ENCODE assay signal across 30 mouse cellular contexts in the genomic region with DNA sequence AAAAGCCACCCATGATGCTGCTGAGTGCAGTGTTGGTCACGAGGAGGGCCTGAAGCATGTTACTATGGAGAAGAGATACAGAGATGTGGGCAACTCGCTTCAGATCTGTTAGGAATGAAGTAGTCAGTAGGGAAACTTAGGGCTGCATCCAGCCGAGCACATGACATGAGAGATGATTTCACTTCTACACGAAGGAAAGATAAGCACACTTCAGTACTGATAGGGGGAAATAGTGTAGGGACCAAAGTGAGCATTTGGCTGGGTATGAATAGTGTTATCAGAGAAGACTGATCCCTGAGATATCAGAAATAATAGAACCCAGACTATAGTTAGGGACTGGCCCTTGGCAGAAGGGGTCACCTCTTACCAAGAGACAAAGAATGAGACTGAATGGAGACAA.
"Had no signal": no experiment of that assay in that cellular context is flagged by ENCODE, and none has a peak within 500 bp of the region (broad histone marks: within the 10 kb centered on the region; RNA-seq: fewer than 3 reads in every experiment).

No protein-coding gene starts in this region.

- H3K9me3 ChIP-seq: heart, embryonic 12.5 days; heart, embryonic 13.5 days; heart, embryonic 15.5 days; hindbrain, embryonic 10.5 days; hindbrain, embryonic 12.5 days; hindbrain, embryonic 13.5 days; hindbrain, embryonic 15.5 days; intestine, embryonic 15.5 days; kidney, embryonic 15.5 days had no signal

- H3K4me1 ChIP-seq: hindbrain, embryonic 10.5 days had no signal

- DNase-seq: heart, postnatal 10 days; heart, postnatal 14 days; heart, postnatal 36 days; heart, postnatal 4 days; kidney, adult 11 months; kidney, adult 18-20 months; kidney, adult 2 months; kidney, adult 8-10 months; kidney, adult 9 months; kidney, postnatal 10 days; kidney, postnatal 14 days; kidney, postnatal 25 days; kidney, postnatal 36 days; kidney, postnatal 4 days; layer of hippocampus, adult 9-11 months; layer of hippocampus, postnatal 36 days had no signal

- H3K9ac ChIP-seq: heart, embryonic 12.5 days; heart, embryonic 13.5 days; heart, embryonic 15.5 days; hindbrain, embryonic 12.5 days; hindbrain, embryonic 13.5 days; hindbrain, embryonic 14.5 days; hindbrain, embryonic 15.5 days; intestine, embryonic 15.5 days; kidney, embryonic 15.5 days had no signal

- H3K4me3 ChIP-seq: heart, embryonic 12.5 days; heart, embryonic 13.5 days; heart, embryonic 15.5 days; hindbrain, embryonic 10.5 days; hindbrain, embryonic 12.5 days; hindbrain, embryonic 13.5 days; hindbrain, embryonic 15.5 days; intestine, embryonic 15.5 days; kidney, embryonic 15.5 days; layer of hippocampus, adult 2 months; left cerebral cortex, adult 2 months had no signal

- H3K27me3 ChIP-seq: heart, embryonic 12.5 days; heart, embryonic 13.5 days; heart, embryonic 15.5 days; hindbrain, embryonic 12.5 days; hindbrain, embryonic 13.5 days; hindbrain, embryonic 15.5 days; intestine, embryonic 15.5 days; kidney, embryonic 15.5 days had no signal

- H3K27ac ChIP-seq: heart, embryonic 13.5 days; heart, embryonic 15.5 days; hindbrain, embryonic 10.5 days; hindbrain, embryonic 12.5 days; hindbrain, embryonic 13.5 days; hindbrain, embryonic 14.5 days; hindbrain, embryonic 15.5 days; hindbrain, postnatal 0 days; intestine, embryonic 15.5 days; kidney, embryonic 15.5 days; kidney, postnatal 0 days; layer of hippocampus, adult 2 months; left cerebral cortex, adult 2 months had no signal

- H3K36me3 ChIP-seq: heart, embryonic 12.5 days; heart, embryonic 13.5 days; heart, embryonic 15.5 days; hindbrain, embryonic 10.5 days; hindbrain, embryonic 12.5 days; hindbrain, embryonic 13.5 days; hindbrain, embryonic 15.5 days; intestine, embryonic 15.5 days; kidney, embryonic 15.5 days had no signal
